Mouse (Mus musculus): ENCODE results near the gene Avpr1b.

DNA sequence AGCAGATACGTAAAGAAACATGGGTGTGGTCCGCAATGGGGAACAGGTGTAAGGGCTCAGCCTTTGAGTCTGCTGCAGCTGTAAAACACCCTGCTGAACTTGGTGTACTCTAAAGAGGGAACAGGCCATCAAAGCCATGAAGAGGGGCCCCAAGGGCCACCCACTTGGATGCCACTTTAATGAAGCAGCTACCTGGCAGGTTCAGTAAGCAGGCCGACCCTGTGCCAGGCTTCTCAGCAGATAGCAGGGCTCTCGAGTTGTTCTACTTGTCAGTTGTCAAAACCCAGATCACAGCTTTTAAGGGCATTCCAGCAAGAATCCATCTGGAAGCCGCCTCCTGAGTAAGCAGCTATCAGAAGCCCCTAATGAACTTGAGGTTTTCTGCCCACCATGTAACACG lies 56.6 kb downstream of the Avpr1b start:
- TF ChIP-seq POLR2A (IDR thresholded peaks at IDR 0.05; ENCODE audit: control insufficient read depth, low read depth, low read length) = no peak
- no peak for TF ChIP-seq CTCF (IDR thresholded peaks at IDR 0.05; ENCODE audit: control insufficient read depth, insufficient read depth, insufficient replicate concordance, low read depth, low read length)

Data from testis, adult 2 months (tissue).